Mouse (Mus musculus) bone marrow macrophage, adult 2 months (primary cell): ENCODE data around the gene Ugt1a6b.

Experiments used
- CTCF ChIP-seq: IDR thresholded peaks from 2 replicates; pipeline ENCODE4 v1.5.1; 2012; ENCODE audit warnings: low read depth, mild to moderate bottlenecking, low read length, moderate library complexity
- POLR2A ChIP-seq: IDR thresholded peaks from 2 replicates; pipeline ENCODE4 v1.6.1; 2012; ENCODE audit warnings: mild to moderate bottlenecking, low read depth, low read length, borderline replicate concordance

DNA sequence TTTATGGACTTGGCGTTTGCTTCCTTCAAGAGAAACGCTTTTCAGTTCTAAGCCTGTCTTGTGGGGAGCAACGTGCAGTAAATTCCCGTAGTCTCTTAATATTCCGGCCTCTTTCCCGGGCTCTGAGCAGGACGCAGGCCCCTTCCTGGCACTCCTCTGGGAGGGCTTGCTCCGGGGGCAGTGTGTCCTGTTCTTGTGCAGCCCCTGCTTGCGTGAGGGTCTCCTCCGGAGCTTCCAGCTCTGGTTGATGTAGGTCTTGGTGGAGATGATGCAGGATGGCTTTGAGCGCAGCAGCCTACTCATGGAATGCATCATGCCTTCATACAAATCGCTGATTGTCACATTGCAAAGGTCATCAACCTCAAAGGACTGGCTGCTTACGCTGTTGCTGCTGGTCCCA, 163.1 kb downstream of the Ugt1a6b start:
- TF ChIP-seq POLR2A (no peak), CTCF (no peak)
